Mouse (Mus musculus) adrenal gland, adult 8-10 months (tissue): ENCODE data around the gene Srxn1. TPM values are rescaled to one million over a fixed set of nuclear protein-coding genes. Genes with fewer than 3 reads are reported as not detected.

ENCODE experiments used
- DNase-seq: peaks from one replicate; pipeline ENCODE4 v3.0.0; 2022
- total RNA-seq, 4 experiments: library from RNA; stranded (reverse); gene quantifications; 2 replicates each; pipeline ENCODE4 v1.2.4; 2022

Gene Srxn1
- total RNA-seq, 4 experiments from 2014 or later, result 134 to 367 (median 207) TPM

DNA sequence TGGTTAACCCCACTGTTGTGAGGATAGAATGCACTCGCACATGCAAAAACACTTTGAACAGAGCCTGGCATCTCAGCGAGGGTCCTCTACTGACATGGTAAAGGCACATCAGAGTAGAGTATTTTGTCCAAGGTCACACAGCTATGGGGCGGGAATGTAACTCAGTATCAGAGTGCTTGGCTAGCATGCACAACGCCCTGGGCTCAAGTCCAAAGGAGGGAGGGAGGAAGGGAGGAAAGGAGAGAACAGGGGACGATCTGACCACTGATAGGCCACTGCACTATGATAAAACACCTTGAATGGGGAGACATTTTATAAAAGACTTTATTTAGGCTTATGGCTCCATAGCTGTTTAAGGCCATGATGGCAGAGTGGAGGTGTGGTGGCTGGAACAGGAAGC, 15.7 kb upstream of the Srxn1 start:
- no peak for DNase-seq

DNA sequence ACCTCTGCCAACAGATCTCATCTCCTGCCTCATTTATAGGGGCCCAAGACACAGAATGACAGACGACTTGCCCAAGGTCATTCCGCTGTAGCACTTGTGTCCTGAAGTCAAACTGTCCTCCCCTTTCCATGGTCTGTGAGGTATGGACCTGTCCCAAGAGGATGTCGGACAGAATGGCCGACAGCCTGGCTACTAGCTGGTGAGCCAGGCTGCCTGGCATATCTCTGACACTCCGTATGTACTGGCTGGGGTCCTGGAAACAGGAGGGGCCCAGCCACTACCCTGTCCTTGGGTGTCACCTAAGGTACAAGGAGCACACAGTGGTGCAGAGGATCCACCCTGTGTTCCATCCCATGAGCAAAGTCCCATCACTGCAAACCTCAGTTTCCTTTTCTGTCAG, 14.8 kb upstream of the Srxn1 start:
- no peak for DNase-seq

DNA sequence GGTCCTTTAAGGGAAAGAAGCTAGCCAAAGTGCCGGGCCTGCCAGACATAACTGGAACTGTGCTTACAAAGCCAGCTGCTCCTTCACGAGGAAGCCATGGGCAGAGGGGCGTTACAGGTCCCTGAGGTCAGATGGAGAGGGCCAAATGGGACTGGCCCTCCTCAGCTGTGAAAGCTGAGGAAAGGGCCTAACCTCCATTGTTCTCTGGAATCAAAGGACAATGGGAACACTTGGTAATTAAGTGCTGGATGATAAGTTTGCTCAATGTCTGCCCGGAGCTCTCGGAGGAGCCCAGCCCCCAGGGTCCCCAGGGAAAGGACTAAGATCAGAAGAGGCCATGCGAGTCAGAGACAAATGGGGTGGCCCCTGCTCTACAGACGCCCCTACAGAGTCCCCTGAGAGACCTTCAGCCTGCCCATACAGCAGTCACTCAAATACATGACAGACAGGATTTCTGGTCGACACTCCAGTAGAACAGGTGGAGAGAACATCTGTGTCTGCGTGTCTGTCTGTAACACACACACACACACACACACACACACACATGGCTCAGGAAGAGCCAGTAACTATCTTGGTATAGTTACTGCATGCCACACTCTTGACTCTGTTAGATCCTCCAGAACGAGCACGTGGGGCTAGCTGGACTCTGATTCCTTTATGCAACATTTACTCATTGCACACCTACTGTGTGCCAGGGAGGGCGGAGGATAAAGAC, 13.8 kb upstream of the Srxn1 start:
- no peak for DNase-seq

- no peak for DNase-seq
Observed at GRCm38 (mm10) chr2:152092927-152093326, 12.4 kb upstream of the Srxn1 start.

DNA sequence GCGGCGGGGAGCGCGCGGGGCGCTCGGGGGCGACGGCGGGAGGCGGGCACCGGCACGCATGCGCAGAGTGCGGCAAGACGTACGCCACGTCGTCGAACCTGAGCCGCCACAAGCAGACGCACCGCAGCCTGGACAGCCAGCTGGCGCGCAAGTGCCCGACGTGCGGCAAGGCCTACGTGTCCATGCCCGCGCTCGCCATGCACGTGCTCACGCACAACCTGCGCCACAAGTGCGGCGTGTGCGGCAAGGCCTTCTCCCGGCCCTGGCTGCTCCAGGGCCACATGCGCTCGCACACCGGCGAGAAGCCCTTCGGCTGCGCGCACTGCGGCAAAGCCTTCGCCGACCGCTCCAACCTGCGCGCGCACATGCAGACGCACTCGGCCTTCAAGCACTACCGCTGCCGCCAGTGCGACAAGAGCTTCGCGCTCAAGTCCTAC, 11.9 kb upstream of the Srxn1 start:
- DNase-seq, result no peak

DNA sequence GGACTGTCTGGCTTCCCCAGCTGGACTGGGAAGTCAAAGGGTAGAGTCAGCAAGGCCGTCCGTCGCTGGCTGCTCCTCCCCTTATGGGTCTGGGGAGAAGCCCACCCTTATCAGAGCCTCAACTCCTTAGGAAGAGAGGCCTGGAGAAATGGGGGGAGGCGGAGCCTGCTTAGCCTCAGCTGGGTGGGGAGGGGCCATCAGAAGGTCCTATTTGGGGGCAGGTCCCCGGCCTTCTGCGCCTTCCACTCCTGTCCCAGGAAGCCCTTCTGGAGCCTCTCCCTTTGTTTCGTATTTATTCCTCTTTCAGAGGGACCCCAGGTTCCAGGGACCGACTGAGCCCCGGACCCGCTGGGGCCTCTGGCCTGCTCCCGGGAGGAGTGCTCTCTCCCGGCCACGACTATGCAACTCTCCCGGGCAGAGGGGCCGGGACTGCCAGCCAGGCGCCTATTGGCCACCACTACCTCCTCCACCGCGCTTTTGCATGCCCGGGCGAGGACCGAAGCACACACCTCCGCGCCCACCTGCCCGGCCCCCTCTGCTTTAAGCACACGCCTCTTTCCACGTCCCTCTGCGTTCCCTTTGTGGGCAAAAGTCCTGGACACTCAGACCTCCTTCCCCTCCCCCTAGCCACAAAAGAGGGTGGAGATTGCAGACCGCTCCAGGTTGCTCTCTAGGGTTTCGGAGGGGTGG, 10.3 kb upstream of the Srxn1 start:
- no peak for DNase-seq

DNA sequence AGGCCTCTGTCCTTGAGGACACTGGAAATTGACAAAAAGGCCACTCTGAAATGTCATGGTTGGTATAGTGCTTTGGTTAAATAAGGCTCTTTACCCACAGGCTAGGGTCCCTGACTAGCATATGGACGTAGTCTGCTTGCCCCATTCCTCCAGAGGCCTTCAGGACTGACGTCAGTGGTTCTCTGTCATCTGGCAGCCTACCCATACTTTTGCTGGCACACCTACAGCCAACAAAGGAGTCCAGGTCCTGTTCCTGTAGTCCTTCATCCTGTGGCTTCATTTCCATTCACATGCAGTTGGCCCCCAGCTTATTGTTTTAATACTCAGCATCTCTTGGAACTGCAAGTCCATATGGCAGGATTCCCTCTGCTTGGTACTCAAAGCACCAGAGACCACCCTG, 8.4 kb upstream of the Srxn1 start:
- no peak for DNase-seq

DNA sequence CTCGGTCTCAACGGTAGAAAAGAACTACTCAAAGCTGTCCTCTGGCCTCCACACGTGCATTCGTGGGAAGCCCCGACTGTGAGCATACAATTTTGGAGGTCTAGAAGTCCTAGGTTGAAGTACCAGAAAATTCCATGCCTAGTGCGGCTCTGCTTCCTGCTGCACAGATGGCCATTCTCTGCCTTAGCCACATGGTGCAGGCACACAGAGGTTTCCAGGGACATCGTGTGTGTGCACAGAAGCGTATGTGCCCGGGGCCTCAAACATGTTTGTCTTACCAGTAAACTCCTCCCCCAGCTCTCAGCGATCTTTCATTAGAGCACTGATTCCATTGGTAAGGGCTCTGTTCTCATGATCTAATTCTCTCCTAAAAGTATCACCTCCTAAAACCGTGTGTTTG, 7.4 kb upstream of the Srxn1 start:
- no peak for DNase-seq

DNA sequence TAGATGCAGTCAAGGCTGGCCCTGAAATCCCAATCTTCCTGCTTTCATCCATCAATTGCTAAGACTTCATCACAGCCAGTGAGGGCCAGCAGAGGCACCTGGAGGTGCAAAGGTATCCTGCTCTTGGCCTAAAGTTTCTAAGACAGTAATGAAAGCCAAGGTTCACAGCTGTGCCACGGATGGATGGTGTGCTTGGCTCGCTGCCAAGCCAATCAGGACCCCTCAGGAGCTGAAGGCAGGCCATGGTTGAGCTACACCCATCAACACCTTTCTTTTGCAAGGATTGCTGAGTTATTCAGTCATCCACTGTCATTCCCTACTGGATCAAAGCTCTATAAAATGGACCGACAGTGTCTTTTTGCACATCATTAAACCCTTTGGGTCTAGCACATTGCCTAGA, 5.8 kb upstream of the Srxn1 start:
- no peak for DNase-seq

DNA sequence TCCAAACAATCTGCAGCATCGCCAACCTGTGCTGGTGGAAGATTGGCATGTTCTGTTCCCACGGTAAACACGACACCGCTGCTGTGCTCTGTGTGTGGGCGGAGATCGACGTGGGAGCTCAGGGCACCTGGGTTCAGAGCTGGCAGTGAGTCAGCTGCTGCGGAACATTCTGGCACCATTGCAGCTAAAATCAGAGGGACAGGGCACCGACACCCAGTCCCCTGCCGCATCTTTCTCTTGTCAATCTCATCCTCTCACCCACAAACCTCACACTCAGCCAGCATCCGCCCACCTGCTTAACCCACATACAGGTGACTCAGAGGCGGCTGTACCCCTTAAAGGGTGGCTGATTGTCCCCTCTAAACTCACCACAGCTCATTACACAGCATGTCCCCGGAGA, 3.6 kb upstream of the Srxn1 start:
- DNase-seq, result no peak

GRCm38 (mm10) chr2:152102369-152102768, 2.9 kb upstream of the Srxn1 start:
- no peak for DNase-seq

DNA sequence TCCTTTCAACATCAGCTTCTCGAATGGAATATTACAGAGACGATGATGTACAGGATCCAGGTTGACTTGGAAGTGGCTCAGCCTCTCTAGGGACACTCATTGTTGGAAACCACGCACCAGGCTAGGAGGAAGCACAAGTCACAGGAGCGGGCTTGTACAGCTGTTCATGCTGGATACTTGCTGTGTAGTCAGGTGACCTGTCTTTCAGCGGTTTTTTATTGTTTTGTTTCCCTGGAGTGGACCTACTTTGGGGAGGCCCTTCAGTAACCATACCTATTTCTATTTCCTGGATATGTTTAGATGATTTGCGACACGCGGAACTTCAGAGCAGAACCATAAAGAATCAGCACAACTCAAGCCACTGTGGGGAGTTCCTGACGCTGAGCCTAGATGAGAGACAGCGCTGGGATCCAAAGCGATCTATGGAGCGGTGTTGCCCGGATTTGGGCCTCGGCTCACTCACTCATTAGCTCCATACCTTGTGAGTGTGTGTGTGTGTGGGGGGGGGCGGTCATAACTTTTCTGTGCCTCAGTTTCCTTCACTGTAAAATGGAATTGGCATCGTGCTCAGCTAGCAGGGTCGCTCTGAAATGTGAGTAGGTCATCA, 502 bp upstream of the Srxn1 start:
- DNase-seq, result no peak

- no peak for DNase-seq
Observed at GRCm38 (mm10) chr2:152106225-152106595, 894 bp downstream of the Srxn1 start.

- no peak for DNase-seq
Observed at GRCm38 (mm10) chr2:152106597-152106996, 1.3 kb downstream of the Srxn1 start.

GRCm38 (mm10) chr2:152108702-152109101, 3.4 kb downstream of the Srxn1 start:
- DNase-seq, result no peak

- no peak for DNase-seq
Observed at GRCm38 (mm10) chr2:152109386-152109785, 4.1 kb downstream of the Srxn1 start.

DNA sequence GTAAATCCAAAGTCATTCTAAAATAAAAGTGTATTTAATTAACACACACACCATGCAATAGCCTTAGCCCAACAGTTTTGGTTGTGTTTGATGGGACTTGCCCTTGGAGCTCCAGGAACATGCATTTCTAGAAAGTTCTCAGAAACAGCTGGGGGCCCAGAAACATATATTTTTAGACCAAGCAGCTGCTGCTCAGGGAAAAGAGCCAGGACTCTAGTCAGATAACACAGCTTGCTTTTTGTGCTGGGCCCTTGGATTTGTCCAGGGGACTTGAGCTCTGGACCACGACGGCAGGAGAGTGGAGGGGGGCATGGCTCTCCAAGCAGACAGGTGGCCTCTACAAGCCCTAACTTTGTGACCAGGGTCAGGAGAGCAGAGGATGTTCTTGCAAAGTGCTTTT, 6.0 kb downstream of the Srxn1 start:
- DNase-seq, result no peak

DNA sequence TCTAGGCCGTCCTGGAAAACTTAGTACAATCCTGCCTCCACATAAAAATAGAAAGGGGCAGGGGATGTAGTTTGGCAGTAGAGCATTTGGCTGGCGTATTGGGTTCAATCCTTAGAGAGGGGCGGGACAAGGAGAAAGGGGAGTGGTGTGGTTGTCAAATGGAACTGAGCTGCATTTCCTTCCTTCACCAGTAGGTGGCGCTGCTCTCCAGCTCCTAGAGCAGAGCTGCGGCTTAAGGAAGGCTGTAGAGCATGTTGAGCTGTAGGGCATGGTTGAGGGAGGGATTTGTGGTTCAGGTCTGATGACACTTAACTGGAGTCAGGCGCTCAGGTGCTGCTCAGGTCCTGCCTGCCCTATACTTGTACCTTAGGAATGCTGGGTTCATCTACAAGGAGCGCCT, 6.6 kb downstream of the Srxn1 start:
- peak; percentile 83 for DNase-seq

DNA sequence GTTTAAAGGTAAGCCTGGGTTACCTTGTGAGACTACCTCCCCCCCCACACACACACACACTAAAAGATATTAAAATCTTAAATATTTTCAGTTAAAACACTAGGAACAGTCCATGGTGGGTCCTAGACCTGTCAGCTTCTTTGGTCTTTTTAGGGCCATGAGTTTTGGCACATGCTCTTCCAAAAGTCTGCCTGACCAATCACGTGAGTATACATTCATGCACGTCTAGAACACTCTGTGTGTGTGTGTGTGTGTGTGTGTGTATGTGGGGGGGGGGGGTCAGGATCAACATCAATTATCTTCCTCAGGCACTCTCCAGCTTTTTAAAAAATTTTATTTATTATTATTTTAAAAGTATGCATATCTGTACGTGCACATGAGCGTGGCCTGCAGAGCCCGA, 7.2 kb downstream of the Srxn1 start:
- DNase-seq, result no peak

- DNase-seq, result no peak
Observed at GRCm38 (mm10) chr2:152112970-152113369, 7.7 kb downstream of the Srxn1 start.

- no peak for DNase-seq
Observed at GRCm38 (mm10) chr2:152114057-152114975, 9.0 kb downstream of the Srxn1 start.

DNA sequence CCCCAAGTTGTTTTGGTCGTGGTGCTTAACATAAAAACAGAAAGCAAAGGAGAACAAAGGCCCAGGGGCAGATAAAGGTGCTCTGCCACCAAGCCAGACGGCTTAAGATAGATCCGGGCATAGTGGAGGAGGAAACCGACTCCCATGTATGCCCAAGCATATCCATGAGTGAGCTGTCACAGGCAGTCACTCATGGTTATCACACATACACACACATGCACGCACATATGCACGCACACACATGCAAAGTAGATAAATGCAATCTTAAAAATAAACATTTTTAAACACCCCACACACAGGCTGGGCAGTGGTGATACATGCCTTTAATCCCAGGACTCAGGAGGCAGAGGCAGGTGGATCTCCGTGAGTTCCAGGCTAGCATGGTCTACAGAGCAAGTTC, 12.4 kb downstream of the Srxn1 start:
- DNase-seq, result no peak
